Mouse (Mus musculus) adrenal gland, adult 18-20 months (tissue): ENCODE data around the gene Ampd3. TPM values are rescaled to one million over a fixed set of nuclear protein-coding genes. Genes with fewer than 3 reads are reported as not detected.

Source experiments
- DNase-seq, 2 experiments: peaks; one replicate each; pipeline ENCODE4 v3.0.0; 2021 to 2022; ENCODE audit warnings: low spot score in 2 of 2
- total RNA-seq, 2 experiments: library from RNA; stranded (reverse); gene quantifications; 1 replicate in 1 of 2; 2 replicates in 1 of 2; pipeline ENCODE4 v1.2.3; 2021

Ampd3 gene
- total RNA-seq, 2 experiments from 2014 or later, result 18.8 to 22.6 TPM

DNA sequence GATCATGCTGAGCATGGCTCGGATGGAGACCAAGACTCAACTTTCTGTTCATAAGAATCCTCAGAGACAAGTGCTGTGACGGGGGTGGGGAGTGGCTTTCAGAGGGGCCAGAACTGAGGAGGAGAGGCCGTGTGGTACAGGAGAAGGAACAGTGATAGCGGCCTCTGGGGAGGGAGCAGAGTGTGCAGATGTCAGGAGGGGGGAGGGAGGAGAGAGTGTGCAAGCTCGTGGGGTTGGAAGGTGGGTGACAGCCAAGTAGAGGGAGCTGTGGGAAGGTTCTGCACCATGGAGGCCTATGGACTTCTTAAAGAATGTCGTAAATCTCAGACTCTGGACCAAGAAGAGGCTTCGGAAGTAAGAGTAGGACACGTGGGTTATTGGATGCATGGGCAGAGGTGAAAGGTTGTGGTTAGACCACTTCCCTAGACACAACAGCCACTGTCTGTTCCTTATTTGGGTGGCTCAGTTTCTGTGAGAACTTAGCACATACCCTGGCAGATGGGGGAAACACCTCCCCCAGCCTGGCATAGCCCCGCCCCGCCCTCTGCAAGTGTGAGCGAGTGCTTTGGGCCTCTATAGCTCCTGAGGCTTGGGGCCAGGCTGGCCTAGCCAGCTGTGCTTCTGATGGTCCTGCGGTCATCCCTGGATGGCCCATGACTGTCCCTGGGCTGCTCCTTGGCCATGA, 28.5 kb downstream of the Ampd3 start:
- peak in 1 of 2 experiments; percentile 23 for DNase-seq

GRCm38 (mm10) chr7:110797722-110798409, 29.9 kb downstream of the Ampd3 start:
- DNase-seq, result peak in 1 of 2 experiments; percentile 17

GRCm38 (mm10) chr7:110801028-110801427, 33.0 kb downstream of the Ampd3 start:
- peak; percentile 76 to 84 for DNase-seq

- no peak for DNase-seq
Measured at GRCm38 (mm10) chr7:110803131-110803530, 35.1 kb downstream of the Ampd3 start.

DNA sequence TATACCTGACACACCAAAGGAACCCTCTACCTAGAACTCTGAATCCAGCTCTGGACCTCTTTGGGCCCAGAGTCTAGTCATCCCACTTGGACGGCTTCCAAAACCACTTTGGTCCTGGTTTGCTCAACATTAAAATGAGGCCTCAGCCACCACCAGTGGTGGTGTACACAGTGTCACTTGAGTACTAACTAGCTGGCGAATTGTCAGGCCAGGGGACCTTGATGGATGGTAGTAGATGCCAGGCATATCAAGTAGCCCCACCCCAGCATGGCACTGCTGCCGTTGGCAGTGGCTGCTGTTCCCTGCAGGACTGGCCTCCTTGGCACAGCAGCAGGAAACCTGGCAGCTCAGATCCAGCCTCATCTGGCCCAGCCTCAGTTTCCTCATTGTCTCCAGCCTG, 36.3 kb downstream of the Ampd3 start:
- peak in 1 of 2 experiments; percentile 37 for DNase-seq

GRCm38 (mm10) chr7:110807460-110808030, 39.5 kb downstream of the Ampd3 start:
- no peak for DNase-seq

GRCm38 (mm10) chr7:110808962-110809361, 41.0 kb downstream of the Ampd3 start:
- no peak for DNase-seq

DNA sequence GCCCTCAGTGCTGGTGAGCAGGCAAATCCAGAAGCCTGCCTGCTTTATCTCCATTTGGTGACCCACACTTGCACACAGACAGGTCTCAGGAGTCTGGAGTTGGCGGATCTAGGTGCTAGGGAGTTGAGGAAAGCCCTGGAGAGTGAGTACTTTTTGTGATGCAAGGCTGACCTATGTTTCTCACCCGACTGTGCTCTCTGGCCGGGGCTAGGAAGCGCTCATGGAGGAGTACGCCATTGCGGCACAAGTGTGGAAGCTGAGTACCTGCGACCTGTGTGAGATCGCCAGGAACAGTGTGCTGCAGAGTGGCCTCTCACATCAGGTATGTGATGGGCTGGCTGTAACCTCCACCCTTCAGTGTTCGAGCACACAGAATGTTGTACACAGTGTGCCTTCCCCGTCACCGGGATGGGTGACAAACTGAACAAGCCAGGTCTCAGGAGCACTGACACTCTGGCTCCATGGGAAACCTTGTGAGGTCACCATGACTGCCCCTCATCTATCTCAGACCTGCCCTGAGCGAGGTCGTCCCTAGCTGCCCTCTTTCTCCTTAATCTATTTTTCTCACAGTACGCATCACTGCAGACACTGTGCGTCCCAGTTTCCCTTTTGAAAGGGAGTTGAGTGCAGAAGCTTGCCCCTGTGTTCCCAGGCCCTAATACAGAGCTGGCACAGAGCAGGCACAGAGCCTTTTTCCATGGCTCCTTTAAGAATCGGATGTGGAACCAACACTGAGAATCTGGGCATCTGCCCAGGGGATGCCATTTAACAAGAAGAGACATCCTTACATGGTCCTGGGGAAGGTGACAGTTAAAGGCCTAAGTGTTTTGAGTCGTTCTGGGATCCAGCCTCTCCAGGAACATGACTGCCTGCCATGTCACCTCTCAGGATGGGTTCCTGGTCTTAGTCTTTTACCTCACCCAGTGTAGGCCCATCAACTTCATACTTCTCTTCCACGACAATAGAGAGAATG, 41.9 kb downstream of the Ampd3 start:
- no peak for DNase-seq

DNA sequence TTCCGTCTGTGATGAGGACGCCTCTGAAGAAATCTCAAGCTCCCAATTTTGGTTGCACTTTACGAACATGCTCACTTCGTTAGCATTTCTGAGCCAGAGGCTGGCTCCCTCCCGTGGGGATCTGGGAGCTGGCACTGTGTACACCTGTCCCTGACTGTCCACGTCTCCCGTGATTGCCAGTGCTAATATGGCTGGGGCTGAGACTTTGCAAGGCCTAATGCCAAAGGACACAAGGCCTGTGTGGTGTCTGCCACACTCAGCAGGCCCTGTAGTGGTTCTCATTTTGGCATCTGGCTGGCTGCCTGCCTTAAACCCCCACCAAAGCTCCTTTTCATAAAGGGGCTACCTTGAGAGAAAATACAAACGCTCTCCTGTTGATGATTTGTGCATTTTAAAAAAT, 43.0 kb downstream of the Ampd3 start:
- no peak for DNase-seq

DNA sequence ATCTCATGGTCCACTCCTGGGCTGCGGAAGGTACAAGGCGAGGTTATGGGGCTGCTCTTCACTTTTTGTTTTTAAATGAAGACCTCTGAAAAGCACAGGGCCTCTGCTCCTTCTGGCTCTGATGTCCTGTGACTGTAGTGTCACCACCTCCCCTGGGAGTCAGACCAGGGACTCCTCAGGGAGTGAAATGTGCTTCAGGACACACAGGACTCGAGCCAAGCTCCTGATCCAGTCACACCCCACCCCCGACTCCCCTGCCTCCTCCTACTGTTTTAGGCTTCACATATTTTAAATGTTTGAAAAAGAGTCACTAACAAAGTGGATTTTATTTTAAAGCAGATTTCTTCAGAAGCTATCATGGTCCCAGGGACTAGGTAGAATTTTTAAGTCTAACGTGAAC, 43.5 kb downstream of the Ampd3 start:
- no peak for DNase-seq

DNA sequence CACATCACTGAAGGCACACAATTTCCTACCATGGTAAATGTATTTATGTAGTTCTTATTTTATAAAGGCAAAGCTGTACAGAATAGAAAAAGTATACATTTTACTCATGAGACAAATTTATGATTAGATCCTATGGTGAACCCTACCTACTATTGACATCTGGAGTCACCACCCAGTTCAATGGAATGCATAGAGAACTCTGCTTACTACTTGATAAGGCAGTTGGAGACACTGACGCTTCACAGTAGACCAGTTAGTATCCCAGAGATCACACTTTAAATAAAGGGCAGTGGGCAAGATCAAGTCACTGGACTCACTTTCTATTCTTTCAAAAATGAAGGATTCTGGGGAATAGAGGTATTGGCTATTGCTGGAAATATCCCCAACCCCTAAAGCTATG, 46.0 kb downstream of the Ampd3 start:
- no peak for DNase-seq

GRCm38 (mm10) chr7:110816037-110816436, 48.0 kb downstream of the Ampd3 start:
- peak in 1 of 2 experiments; percentile 40 for DNase-seq

GRCm38 (mm10) chr7:110818206-110818605, 50.2 kb downstream of the Ampd3 start:
- no peak for DNase-seq

- DNase-seq, result no peak
Measured at GRCm38 (mm10) chr7:110818787-110819350, 50.9 kb downstream of the Ampd3 start.

GRCm38 (mm10) chr7:110821068-110821467, 53.1 kb downstream of the Ampd3 start:
- no peak for DNase-seq

DNA sequence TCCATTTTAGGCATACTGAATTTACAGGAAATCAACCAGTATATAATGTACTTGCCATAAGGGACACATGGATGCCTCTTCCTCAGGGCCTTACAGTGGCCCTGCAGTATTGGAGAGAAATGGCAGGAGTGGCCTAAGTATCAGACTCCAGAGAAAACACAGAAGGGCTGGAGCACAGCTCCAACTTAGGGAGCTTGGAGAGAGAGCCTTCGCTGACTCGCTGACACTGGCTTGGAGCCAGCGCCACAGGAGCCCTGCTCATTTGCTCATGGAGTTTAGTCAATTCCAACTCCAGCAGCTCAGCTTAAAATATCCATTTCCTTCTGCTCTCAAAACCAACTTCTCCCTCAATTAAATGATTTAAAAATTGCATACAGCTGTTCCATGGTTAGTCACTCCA, 53.6 kb downstream of the Ampd3 start:
- peak; percentile 53 to 55 for DNase-seq

DNA sequence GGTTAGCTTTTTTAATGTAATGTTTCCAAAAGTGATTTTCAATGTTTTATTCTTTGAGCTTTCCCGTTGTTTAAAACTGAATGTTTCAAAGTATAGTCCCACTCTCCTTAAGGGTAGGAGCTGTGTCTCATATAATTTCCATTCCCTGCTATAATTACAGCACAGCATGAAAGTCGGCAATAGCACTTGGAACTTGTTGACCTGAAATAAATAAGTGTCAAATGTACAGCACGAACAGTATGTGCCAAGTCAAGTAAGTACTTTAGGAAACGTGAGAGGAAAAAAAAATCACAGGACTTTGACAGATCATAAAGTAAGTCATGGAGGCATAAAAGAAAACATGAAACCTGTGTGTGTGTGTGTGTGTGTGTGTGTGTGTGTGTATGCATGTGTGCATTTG, 54.0 kb downstream of the Ampd3 start:
- DNase-seq, result no peak

- DNase-seq, result no peak
Measured at GRCm38 (mm10) chr7:110823076-110823475, 55.1 kb downstream of the Ampd3 start.

DNA sequence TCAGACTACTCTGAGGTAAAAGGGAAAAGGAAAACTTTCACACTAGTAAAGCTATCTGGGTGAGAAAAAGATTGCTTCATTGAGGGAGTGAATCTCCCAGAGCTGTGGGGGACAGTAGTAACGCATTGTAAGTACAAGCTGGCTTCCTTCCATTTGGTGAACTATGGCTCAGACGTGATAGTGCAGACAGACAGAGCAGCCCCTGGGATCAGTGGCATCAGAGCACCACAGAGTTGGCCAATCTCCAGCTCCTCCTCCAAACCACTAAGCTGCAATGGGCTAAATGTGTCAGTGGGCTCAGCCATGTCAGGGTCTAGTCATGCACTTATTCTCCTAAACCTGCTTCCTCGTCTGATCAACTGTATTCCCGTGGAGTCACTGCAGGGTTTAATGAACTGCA, 55.6 kb downstream of the Ampd3 start:
- DNase-seq, result no peak

DNA sequence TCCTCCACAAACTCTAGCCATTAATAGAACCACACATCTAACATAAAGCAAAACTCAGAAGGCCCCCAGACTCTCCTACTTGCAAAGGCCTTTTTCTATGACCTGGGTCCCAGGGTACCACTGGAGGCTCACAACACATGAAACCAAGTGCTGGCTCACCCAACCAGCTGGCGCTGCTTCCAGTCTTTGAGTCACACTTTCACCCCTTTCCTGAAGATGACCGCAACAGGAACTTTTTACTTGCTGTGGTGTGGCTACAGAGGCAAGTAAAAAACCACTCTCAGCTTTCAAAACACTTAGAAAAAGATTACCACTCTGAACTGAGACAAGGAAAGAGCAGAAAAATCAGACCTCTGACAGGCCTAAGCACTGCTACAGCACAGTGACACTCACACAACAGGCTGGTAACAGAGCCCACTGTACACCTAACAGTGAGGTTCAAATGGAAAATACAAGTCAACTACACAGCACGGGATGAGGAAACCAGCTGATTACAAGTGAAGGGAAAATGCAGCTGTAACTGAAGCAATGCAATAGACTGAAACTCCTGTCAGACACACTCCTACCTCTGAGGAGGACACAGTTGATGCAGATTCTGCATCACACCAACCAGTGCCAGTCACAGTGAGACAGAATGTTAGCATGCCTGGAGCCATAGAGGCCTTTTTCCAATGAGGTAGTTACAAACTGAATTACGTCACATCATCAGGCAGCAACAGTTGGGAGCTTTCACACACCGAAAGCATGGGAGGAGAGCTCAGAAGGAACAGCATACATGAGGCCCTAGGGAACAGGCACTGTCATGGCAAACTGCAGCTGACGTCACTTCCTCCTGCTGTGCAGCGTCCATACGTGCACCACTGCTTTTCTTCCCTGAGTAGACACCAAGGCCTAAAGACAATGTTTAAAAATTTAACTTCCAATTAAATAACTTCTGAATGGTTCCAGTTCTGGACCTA, 56.3 kb downstream of the Ampd3 start:
- no peak for DNase-seq
